Mouse (Mus musculus) monocyte, adult 5-6 weeks (primary cell): ENCODE data around the gene Acr. TPM values are rescaled to one million over a fixed set of nuclear protein-coding genes. Genes with fewer than 3 reads are reported as not detected.

Experiments
- ATAC-seq: fragments of 153-309, 156-312 bp; replicated peaks from 2 replicates; pipeline ENCODE4 v1.8.0; 2017; ENCODE audit warnings: mild to moderate bottlenecking; ENCODE audit not compliant: low TSS enrichment, insufficient number of reproducible peaks, severe bottlenecking, poor library complexity, low FRiP score
- total RNA-seq: library from RNA; stranded (forward); fragments of 200-1000, 200-491, 200-594 nt; gene quantifications from 3 replicates; pipeline ENCODE4 v1.2.3, GENCODE M21; 2017

Acr gene
- total RNA-seq, 1 experiment from 2014 or later = not detected

DNA sequence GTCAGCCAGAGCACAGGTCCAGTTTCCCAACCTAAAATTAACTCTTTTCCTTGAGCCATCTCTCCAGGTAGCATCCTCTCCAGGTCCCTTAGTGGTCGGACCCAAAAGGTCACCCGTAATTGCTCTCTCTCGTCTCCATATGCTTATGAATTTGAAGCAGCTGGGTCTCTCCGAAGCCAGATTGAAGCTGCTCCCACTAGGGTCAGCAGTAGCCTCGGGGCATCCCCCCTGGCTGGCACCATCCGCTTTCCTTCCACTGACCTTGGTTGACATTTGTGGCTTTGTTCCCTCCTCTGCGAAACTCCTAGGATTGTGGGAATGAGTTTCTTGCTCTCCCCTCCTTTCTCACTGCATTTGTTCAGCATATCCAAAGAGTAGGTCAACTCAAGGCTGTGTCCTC, 24.0 kb upstream of the Acr start:
- ATAC-seq = no peak

DNA sequence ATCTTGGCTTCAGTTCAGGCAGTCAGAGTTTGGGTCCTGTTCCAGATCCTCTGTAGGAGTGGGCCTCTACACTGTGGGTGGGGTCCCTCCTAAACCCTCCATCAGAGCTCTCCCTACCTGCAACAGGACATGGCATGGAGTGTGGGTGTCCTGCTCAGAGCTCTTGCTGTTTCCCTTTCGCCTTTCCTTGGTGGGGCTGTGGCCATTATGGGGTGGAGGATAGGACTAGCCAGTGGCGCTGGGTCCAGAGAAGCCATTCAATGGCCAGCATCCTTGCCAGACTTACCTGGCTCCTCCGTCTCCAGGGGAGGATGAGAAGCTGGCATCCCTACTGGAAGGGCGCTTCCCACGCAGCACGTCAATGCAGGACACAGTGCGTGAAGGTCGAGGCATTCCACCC, 20.8 kb upstream of the Acr start:
- ATAC-seq = no peak

DNA sequence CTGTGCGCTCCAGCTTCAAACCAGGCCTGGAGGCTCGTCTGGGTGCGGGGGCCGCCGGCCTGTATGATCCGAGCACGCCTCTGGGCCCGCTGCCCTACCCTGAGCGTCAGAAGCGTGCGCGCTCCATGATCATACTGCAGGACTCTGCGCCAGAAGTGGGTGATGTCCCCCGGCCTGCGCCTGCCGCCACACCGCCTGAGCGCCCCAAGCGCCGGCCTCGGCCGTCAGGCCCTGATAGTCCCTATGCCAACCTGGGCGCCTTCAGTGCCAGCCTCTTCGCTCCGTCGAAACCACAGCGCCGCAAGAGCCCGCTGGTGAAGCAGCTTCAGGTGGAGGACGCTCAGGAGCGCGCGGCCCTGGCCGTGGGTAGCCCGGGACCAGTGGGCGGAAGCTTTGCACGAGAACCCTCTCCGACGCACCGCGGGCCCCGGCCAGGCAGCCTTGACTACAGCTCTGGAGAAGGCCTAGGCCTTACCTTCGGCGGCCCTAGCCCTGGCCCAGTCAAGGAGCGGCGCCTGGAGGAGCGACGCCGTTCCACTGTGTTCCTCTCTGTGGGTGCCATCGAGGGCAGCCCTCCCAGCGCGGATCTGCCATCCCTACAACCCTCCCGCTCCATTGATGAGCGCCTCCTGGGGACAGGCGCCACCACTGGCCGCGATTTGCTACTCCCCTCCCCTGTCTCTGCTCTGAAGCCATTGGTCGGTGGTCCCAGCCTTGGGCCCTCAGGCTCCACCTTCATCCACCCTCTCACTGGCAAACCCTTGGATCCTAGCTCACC, 20.1 kb upstream of the Acr start:
- ATAC-seq = no peak

DNA sequence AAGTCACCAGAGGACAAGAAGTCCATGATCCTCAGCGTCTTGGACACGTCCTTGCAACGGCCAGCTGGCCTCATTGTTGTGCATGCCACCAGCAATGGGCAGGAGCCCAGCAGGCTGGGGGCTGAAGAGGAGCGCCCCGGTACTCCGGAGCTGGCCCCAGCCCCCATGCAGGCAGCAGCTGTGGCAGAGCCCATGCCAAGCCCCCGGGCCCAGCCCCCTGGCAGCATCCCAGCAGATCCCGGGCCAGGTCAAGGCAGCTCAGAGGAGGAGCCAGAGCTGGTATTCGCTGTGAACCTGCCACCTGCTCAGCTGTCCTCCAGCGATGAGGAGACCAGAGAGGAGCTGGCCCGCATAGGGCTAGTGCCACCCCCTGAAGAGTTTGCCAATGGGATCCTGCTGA, 19.3 kb upstream of the Acr start:
- ATAC-seq = no peak

DNA sequence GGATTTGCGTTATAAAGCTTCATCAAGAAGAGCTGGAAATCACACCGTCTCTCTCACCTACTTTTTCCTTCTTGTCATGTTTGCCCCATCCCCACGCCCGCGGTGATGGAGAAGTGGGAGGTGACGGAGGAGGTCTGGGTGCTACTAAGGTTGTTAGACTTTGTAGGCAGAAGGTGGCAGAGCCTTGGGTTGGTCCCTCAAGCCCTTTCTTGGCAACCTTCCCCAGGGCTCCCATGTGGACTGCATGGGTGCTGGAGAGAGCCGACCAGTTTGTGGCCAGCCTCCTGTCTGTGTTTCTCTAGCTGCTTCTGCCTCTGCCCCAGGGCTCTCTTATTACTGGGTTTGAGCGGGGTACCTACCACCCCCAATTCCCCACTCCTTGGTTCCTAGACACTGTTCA, 17.6 kb upstream of the Acr start:
- no peak for ATAC-seq

DNA sequence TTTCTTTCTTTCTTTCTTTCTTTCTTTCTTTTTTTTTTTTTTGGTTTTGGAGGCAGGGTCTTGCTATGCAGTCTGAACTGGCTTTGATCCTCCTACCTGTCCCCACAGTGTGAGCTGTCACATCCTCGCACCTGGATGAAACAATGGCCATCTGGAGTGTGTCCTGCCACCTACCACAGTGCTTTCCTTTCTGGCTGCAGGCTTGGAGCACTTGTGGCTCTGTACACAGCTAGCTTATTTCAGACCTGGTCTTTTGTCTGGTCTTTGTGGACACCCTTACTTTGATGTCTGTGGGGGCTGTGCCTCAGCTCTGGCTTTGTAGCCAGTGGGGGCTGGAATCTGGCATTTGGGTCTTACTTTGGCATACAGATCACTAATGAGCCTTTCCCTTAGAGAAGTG, 16.4 kb upstream of the Acr start:
- ATAC-seq = no peak

DNA sequence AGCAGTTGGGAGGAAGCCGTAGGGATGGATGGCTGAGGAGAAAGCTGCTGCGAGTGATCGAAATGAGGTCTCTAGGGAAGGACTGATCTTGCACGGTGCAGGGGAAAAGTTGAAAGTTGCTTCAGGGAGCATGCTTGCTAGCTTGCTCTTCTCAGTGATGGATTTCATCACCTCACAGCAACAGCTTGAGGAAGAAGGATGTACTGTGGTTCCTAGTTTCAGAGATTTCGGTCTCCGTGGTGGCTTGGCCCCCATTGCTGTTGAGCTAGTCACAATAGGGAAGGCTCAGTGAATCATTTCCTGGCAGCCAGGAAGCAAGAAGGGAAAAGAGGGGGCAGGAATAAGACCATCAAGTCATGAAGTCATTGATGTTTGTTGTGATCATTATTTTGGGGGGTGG, 12.5 kb upstream of the Acr start:
- ATAC-seq = no peak

DNA sequence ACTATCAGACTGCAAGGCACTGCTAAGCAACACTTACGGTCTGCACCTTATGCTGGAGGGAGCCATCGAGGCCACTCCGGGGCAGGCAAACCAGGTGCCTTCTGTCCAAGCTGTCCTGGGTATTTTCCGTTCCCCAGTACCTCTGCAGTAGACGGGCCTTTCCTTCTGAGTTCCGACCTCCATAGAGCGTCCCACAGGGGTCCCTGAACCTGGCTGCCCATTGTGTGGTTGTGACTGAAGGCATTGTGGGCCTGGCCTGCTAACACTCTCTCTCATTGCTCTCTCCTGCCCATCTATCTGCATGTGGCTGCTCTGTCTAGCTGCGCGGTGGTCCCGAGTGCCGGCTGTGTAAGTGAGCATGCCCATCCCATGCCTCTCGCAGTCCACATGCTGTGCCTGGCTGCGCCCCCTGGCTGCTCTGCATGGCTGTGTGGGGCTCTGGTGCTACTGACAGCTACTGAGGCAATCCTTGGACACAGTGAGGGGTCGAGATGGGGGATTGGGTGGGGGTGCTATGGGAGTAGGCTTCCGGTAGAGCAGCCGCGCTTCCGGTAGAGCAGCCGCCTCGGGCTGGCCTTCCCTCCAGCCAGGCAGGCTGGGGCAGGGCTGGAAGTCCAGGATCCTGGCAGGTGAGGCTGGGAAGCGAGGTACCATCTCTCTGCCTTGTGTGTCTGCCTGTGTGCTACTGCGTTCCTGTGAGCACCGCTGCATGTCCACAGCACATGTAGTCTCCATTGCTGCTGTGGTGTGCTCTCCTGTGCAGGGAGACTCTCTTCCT, 11.5 kb upstream of the Acr start:
- ATAC-seq = no peak

DNA sequence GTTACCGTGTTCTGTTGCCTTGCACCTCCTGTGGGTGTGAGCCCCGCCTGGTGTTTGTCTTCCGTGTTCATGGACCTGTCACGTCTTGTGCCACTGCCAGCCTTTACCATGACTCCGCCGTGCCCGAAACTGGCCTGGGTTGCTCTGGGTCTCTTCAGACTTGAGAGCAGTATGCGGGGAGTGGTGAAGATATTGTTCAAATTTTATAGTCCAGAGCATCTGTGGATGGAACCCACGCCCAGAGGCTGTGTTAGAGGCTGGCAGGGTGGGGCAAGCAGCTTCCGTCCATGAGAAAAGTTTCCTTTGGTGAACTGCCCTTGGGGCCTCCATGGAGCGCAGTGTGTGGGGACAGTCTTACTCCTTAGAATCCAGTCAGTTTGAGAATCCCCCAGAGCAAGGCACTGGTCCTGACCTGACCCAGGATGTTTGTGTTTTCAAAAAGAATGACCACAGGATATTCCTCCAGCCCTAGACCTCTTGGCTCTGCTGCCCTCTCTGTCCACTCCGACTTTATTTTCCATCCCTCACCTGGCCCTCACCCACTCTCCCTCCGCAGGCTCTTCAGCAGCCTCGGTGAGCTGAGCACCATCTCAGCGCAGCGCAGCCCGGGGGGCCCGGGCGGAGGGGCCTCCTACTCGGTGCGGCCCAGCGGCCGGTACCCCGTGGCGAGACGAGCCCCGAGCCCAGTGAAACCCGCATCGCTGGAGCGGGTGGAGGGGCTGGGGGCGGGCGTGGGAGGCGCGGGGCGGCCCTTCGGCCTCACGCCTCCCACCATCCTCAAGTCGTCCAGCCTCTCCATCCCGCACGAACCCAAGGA, 10.7 kb upstream of the Acr start:
- ATAC-seq = no peak

DNA sequence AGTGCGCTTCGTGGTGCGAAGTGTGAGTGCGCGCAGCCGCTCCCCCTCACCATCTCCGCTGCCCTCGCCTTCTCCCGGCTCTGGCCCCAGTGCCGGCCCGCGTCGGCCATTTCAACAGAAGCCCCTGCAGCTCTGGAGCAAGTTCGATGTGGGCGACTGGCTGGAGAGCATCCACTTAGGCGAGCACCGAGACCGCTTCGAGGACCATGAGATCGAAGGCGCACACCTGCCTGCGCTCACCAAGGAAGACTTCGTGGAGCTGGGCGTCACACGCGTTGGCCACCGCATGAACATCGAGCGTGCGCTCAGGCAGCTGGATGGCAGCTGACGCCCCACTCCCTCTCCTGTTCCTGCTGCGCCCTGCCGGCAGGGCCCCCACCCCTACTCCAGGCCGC, 10.1 kb upstream of the Acr start:
- no peak for ATAC-seq

DNA sequence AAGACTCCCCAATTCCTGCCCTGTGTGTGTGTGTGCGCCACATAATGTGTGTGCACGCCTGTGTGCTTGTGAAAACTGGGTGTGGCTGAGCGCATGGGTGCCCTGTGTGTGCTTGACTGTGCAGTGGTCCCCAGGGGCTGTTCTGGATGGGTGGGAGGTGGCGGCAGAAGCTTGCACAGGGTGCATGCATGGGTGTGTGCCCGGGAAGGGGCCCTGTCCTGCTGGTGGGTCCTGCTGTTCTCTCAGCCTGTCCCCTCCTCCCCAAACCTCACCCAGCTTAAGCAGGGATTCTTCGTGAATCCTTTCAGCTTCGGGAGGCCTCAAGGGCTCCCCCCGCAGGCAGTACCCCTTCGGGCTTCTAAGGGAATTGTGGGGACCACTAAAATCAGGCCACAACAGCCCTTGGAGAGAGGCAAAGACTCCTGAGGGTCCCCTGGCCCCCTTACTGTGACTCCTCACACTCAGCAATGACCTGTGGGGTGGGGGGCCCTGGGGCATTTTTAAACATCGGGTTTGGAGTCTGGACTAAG, 8.9 kb upstream of the Acr start:
- ATAC-seq = no peak

DNA sequence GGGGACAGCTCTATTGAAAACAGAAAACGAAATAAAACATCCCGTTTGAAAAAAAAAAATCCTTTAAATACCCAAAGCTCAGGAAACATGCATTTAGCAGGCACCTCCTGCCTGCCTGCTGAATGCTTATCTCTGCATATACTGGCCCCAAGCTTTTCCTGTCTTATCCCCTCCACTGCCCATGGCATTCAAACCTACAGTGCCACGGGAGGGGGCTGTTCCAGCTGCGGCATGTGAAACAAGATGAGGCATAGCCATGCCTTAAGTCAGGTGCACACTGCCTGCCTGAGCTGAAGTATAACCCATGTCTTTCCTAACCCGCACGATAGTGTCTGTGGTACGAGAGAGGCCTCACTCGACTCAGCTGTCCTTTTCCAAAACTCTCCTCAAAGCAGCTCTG, 4.0 kb downstream of the Acr start:
- ATAC-seq = no peak

DNA sequence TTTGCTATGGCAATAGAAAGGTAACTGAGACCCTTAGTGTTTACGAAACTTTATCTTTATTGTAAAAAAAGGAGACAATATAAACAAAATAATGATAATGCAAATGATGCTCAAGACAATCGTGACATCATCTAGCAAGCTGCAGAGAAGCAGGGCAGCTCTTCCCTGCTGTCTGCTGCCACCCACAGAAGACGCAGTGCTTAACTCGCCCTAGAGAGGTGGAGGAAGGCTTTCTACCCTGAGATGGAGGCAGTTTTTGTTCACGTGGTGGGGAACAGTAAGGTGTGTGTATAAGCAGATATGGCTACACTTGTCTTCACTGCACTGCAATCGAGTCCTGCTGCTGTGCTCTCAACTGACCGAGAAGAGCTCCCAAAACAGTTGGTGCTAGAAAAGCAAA, 14.4 kb downstream of the Acr start:
- ATAC-seq = no peak

DNA sequence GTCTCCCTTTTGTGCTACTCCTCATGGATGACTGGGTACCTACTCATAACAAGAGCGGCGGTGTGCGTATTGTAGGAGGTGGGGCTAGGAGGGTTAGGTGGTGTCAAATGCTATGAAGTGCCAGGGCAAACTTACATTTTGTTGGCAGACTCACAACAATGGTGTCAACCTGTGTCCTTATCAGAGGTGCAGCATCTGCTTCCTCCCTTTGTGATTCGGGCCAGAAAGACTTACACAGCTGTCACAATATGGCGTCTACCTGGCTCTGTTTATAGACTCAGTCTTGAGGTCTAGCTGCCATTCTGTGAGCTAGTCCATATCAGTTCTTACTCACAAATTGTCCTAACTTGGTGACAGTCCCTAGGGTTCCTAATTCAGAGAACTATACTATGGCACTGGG, 17.0 kb downstream of the Acr start:
- no peak for ATAC-seq

DNA sequence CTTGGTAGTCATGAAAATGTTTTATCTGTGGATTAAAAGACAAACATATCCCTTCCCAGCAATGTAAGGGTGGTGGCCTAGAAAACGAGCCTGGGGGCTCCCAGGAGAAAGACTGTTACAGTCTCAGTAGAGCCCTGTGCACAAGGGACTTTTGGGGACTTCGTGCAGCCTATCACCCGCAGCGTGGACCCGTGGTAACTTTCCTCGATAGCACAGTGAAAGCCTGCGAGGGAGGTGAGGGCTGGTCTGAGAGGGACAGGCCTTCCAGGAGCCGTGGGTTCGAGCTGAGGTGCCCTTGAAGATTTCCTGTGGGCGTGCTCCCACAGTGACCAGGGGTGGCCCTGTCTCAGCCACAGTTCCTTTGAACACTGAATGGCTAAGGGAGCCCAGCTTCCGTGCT, 17.5 kb downstream of the Acr start:
- ATAC-seq = no peak

DNA sequence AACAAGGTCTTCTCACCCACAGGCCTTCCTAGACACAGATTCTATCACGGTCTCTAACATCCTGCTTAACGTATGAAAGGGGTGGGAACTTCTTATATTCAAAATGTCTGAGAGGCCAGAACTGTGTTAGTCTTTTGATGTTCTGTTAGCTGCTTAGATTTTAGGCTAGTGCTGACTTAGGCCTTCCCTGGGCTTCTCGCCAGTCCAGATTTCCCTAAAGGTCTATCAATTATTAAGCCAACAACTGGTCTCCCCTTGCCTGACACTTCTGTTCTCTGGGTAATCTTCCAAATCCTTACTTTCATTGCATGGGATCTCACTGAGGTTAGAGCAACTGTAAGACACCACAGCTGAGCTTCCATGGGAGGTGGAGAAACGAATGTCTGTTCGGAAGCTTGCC, 21.0 kb downstream of the Acr start:
- no peak for ATAC-seq

DNA sequence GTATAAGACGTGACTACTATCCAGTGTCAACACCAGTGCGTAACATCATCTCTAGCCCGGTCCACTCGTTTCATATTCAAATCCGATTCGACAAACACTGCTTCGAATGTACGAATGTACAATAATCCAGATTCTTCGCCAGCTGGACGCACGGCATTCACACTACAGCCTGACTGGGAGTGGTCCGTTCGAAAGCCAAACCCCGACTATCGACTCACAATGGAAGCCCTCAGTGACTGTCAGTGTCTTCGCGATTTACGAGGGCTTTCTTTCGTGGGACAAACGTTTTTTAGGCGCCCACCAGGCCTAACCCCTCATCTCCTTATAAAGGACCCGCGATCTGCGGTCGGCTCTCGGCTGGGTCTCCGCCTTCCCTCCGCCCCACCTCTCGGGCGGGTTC, 23.2 kb downstream of the Acr start:
- no peak for ATAC-seq

DNA sequence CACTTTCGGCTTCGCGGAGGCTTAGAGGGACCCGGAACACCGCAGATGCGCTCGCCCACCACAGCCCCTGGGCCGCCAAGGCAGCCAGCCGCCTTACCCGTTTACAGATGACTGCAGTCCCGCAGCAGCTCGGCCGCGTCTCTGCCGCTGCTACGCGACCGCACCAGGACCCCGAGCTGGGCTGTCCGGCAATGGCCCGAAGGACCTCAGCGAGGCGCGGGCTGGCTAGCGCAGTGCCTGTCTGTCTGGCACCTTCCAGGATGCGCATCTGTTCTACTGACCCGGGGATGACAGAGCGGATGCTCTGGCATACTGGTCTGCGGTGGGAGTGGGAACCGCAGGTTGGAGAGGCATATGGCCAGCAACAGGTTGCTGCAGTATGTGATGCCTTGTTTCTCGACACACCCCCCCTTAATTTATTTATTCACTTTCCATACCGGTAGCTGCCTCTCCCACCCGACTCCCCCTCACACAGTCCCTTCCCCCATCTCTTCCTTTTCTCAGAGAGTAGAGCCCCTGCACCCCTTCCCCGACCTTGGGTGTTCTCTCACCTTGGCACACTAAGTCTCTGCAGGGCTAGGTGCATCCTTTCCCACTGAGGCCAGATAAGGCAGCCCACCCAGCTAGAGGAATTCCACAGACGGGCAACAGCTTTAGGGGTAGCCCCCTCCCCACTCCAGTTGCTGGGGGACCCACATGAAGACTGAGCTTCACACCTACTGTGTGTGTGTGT, 23.8 kb downstream of the Acr start, which contains the start of gene Rabl2:
Gene Rabl2 (minus strand): TSS at position 201 of the 733 bp plus-strand sequence.
- ATAC-seq = peak; percentile 84

DNA sequence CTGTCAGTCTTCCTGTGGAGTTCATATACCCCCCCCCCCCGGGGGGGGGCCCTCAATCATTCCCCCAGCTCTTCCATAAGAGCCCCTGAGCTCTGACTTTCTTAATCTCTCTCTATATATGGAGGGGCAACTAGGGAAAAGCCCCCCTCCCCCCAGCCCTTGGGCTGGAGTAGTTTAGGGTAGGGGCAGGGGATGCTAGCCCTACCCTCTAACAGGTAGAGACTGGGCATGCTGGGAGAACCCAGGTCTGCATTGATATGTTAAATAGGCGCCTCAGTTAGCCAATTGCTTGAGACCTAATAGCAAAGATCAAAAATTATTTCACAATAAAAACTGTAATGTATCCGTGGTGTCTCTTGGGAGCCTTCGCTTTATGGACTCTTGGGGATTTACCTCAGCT, 24.4 kb downstream of the Acr start:
- ATAC-seq = no peak
